Mouse (Mus musculus) gastrocnemius, postnatal 4 days (tissue): Measurements from ENCODE around the gene Mcfd2. TPM values are rescaled to one million over a fixed set of nuclear protein-coding genes. Genes with fewer than 3 reads are reported as not detected.

Experiments used
- DNase-seq, 2 experiments: peaks; one replicate each; pipeline ENCODE4 v3.0.0; 2021 to 2022; ENCODE audit warnings: low spot score in 2 of 2, mixed read lengths in 2 of 2
- total RNA-seq, 2 experiments: library from RNA; stranded (reverse); gene quantifications; 2 replicates each; pipeline ENCODE4 v1.2.3; 2021

Mcfd2 gene
- total RNA-seq, 2 experiments from 2014 or later = 33.6 to 39.3 TPM

DNA sequence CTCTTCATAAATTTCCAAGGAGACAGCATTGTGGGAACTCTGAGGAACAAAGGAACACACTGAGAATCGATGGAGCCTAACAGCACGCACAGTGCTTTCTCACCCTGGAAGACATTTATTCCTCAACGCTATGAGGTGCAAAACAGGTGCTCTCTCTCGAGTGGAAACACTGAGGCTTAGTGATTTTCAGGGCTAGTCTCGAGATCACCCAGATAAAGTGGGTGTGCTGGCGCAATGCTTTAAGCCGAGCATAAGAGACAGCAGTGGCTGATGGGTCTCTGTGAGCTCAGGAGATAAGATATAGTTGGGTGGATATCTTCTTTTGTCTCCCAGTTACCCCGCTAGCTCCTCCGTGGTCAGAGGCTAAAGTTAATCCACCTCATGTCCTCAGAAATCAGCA lies 19.6 kb downstream of the Mcfd2 start:
- no peak for DNase-seq

DNA sequence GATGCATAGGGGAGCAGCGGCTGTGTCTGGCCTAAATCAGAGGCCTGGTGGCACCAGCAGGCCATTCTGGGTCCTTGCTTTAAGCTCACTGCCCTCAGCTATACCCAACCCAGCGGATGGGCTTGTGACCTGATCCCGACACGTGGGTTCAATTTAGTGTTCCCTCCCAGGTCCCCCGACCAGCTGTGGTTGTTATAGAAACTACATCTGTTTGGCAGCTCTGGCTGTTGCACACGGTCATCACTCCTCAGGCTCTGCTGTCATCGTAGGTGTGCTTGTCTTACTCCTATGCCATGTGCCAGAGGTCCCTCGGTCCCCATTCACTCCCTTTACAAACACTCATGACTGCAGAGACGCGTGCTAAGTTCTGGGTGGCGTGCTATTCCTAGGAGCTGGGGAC lies 27.9 kb downstream of the Mcfd2 start:
- no peak for DNase-seq

DNA sequence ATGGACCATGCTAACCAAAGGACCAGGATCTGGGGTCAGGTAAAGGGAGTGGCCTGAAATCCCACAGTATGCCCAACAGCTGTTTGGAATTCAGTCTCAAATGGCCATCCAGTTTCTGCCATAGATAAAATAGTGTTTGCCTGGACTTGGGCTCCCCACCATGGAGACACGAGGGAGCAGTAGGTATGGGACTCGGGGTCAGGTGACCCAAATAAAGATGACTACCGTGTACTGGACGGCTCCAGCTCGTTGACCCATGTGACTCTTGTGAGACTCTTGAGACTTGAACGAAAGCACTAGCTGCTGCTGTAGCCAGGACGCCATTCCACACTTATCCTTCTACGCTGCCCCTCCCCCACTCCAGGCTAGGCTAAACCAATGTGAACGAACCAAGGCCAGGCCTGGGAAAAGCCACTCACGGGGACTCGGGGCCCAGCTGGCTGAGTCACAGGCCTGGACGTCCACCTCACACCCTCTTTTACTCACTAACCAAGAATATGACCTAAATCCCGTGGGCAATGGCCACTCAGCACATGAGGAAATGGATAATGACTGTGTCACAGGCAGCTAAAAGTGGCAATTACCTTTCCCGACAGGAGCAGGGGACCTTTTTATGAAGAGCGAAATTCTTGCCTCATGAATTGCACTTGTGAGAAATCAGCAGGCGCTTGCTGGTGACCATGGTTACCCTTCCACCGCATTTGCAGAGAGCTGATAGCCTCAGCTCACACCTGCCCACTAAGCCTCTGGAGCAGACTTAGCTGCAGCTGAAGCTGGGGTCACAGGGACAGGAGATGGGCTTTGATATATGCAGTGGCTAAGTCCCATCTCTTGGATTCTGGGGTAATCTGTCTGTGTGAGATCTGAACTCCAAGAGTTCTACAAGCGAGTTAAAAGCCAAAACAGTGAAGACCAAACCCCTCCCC lies 28.7 kb downstream of the Mcfd2 start:
- DNase-seq = no peak

DNA sequence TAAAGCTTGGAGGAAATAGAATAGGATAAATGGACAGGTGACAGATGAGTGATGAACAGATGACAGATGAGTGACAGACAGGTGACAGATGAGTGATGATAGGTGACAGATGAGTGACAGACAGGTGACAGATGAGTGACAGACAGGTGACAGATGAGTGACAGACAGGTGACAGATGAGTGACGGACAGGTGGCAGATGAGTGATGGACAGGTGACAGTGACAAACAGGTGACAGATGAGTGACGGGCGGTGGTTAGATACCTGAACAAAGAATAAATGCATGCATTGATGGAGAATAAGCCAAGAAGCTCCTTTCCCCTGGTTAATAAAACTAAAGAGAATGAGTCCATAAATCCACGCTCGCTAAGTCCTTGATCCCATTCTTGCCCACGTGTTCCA lies 30.7 kb downstream of the Mcfd2 start:
- DNase-seq = no peak

DNA sequence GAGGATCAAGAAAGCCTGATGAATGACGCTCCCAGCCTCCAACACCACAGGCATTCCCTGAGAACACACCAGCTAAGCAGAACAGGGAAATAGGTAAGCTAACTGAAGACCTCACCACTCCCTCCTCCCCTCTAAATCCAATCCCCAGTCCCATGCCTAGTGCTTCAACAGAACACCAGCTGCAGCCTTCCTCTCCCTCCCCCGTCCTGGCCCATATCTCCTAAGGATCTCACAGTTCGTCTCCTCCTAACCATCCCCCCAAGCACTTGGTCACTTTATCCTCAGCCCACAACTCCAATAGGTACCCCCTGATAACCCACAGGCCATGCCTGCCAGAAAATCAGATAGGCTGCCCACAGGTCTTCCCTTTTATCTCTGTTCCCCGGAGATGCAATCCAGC lies 37.9 kb downstream of the Mcfd2 start:
- no peak for DNase-seq

DNA sequence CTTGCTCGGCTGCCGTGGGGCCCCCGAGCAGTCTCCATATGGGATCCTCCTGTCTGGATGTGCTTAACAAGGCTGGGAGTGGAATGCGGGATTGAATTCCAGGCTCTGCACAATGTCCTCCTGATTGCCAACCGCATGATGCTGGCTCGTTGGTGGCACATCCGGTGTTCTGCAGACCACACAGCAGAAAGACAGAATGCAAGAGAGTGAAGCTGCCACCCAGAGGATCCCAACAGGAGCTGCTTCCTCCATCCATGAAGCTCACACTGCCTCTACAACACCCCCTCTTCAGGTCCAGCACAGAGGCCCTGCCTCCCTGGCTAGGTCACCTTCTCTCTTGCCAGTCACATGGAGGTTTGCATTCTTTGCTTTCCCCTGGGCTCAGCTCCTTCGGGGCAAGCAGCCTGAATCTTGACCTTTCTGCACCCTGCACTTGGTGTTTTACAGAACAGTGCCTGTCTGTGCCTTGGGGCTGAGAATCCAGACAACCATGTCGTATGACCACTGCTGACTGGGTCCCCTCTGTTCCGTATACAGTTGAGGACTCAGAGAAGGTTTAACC lies 39.6 kb downstream of the Mcfd2 start:
- no peak for DNase-seq

DNA sequence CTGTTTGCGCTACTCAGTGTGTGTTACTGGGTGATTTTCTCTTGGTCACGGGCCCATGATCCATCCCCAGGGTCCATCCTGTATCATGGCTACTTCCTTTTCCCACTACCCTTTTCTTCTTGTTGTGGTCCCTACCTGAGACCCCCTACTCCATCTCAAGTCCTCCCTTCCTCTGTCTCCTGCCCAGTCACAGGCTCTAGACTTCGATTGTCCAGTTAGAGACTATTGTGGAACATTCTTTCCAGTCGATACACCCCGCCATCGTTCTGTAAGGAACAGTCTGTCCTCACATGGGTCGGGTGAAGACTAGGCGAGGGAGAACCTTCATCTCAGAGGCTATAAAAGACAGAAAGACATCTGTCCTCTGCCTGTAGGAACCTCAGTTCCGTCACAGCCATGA lies 40.4 kb downstream of the Mcfd2 start:
- no peak for DNase-seq

DNA sequence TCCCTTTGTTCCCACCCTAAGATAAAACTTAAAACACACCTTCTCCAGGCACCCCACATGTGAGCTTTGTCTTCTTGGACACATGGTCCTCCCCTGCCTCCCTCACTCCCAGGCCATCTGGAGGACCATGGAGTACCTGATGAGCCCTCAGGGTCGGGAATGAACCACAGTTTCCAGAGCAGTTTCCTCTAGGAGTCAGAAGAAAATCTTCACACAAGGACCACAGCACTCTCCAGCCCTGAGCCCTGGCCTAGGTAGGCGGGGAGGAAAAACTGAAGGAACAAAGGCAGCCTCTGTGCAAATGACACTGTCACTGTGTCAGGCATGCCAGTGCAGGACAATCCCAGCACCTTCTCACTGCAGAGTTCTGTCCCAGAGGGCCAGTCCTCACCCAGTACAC lies 41.3 kb downstream of the Mcfd2 start:
- DNase-seq = no peak

DNA sequence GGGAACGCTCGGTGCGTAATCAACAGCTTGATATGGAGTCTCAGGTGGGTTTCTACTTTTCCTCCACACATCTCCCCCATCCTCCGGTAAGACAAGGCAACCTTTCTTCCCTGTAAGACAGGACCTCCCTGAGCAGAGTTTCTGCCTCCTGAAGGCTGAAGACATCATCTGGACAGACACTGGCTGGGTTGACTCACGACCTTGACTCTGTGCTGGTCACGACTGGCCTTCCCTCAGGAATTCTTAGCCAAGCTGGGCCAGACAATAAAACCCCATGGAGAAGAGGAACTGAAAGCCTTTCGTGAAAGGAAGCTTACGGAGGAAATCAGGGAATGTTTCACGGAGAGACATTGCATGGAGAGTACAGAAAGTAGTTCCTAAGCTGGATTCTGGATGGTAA lies 46.3 kb downstream of the Mcfd2 start:
- no peak for DNase-seq

DNA sequence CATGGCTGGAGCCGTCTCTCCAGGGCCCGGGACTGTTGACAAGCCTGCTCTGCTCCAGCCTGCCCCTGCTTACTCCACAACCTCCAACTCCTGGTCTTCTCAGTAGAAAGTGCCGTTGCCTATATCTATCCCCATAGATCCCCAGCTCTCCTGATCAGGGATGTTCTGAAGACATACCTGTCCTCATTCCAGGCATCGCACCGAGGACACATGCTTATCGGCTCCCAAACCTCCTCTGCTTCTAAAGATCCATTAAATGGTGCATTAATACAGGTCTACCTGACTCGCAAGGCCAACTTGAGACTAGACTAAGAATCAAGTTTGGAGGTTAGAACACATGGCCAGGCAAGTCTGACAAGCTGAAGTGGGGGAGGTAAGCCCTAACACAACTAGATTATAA lies 51.2 kb downstream of the Mcfd2 start:
- DNase-seq = no peak

DNA sequence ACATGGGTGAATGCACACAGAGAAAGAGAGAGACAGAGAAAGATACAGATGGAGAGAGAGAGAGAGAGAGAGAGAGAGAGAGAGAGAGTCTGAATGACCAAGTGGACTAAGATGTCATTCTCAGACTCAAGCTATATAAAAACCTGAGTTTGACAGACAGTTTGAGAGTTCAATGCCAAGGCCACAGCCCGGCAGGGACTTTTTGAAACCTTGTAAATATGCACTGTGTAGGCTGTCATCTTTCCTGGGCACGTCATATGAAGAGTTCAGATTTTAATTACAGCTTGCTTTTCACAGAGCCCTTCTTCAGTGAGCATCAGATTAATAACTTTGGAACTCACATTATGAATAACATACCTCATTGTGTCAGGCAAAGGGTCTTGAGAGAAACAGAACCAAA lies 55.2 kb downstream of the Mcfd2 start:
- no peak for DNase-seq

DNA sequence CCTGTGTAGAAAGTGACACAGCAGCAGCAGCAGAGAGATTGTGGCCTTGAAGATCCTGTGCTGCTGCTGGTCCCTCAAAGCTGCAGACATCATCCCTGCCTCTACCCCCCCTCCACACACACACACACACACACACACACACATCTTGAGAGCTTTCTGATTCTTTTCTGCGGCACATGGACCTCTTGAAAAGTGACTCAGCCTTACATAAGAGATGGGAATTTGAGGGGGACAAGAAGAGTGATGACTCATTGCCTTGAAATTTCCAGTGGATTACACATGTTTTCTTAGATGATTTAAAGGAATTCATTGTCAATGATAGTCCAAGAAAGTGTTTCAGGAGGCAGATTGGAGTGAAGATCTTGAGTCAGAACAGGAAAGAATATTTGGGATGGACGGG lies 58.9 kb downstream of the Mcfd2 start:
- no peak for DNase-seq

Other genes starting within 250 kb of the Mcfd2 start
- 1 to 10 TPM; 4.5 to 5.8 TPM for gene Pigf, start 240.5 kb downstream of the Mcfd2 start, total RNA-seq
- 10 to 100 TPM; 27.9 to 29.9 TPM for gene Cript, start 240.4 kb downstream of the Mcfd2 start, total RNA-seq
- gene Socs5, start 158.3 kb downstream of the Mcfd2 start, total RNA-seq = 10 to 100 TPM; 17.5 to 18.2 TPM
- 10 to 100 TPM; 13.3 to 16.2 TPM for gene Ttc7, start 17.0 kb upstream of the Mcfd2 start, total RNA-seq
- not detected for gene Stpg4, start 161.8 kb upstream of the Mcfd2 start, total RNA-seq
- 100 to 1,000 TPM; 356 to 375 TPM for gene Calm2, start 181.0 kb upstream of the Mcfd2 start, total RNA-seq